Mouse (Mus musculus) layer of hippocampus, adult 2 months (tissue): ENCODE data around the gene Rbpms2. TPM values are rescaled to one million over a fixed set of nuclear protein-coding genes. Genes with fewer than 3 reads are reported as not detected.
"Not testable (repeated sequence)": the region's sequence is repeated elsewhere in the genome, so short reads cannot be mapped to it uniquely, and the experiment has no call there.

Experiments
- DNase-seq, 2 experiments: peaks; one replicate each; pipeline ENCODE4 v3.0.0; 2022; ENCODE audit warnings: low spot score in 2 of 2
- H3K27ac ChIP-seq: fragments of 200-600 bp; 2 replicates; pipeline ENCODE4 v1.8.1; 2022
- H3K4me3 ChIP-seq: fragments of 200-600 bp; 2 replicates; pipeline ENCODE4 v1.8.1; 2022; ENCODE audit warnings: mild to moderate bottlenecking
- CTCF ChIP-seq: fragments of 200-600 bp; conservative IDR thresholded peaks from 2 replicates; pipeline ENCODE4 v1.8.1; 2022; ENCODE audit warnings: antibody characterized with exemption, mild to moderate bottlenecking, moderate library complexity
- total RNA-seq, 2 experiments: library from RNA; stranded (reverse); gene quantifications; 2 replicates each; pipeline ENCODE4 v1.2.3; 2021

Gene Rbpms2
- total RNA-seq, 2 experiments from 2014 or later: 2.1 to 2.8 TPM

GRCm38 (mm10) chr9:65675461-65676357 lies 46.3 kb downstream of the Rbpms2 start:
- H3K27ac ChIP-seq: peak overlapping the region; percentile 87
- H3K4me3 ChIP-seq: peak overlapping the region; percentile 65
- no peak for DNase-seq
- no peak for TF ChIP-seq CTCF

- H3K27ac ChIP-seq: peak overlapping the region; percentile 87
- peak; percentile 96 to 97 for DNase-seq
- TF ChIP-seq CTCF: 0 out of 2 replicates have a peak, but pooled peaks have one; percentile 14
- peak overlapping the region; percentile 65 for H3K4me3 ChIP-seq
Observed at GRCm38 (mm10) chr9:65676358-65677118, 47.1 kb downstream of the Rbpms2 start.

DNA sequence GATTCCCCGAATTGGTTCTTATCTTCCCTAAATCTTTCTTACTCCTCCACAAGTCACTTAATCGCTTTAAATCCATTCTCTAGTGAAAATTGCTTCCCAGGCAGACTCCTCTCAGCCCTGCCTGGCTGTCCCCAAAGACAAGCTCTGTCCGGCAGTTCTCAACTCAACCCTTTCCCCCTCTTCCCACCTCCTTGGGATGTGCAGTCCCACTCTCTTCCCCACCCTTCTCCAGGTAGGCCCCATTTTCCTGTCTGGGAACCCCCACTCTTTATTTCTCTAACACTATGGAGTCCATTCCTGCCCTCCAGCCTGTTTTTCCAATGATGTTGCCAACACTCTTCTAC lies 47.6 kb downstream of the Rbpms2 start:
- peak overlapping the region; percentile 65 for H3K4me3 ChIP-seq
- no peak for DNase-seq
- H3K27ac ChIP-seq: peak overlapping the region; percentile 87
- no peak for TF ChIP-seq CTCF

DNA sequence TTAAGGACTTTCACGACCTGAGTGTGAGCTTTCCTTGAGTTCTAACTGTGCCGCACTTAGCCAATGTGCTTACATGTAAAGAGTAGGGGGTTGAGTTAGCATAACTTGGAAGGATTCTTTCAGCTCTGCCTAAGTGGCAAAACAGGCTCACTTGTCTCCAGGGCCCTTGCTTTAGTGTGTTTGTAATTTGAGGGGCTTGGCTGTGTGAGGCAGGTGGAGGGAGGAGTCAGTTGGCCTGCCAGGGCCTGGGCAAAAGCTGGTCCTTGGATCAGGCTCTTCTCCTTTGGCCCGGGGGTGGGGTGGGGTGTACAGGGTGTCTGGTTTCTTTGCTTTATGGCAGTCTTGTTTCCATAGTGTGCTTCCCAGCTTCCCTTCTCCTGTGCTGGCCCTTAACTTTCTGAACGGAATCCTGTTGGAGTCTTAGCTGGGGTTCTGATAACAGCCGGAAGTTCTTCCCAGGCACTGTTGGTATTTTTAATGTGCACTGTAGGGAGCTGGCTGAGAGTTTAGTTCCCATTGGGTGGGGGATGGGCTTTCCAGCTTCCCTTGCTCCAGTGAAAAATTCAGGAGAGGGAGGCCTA lies 49.8 kb downstream of the Rbpms2 start:
- peak in 1 of 2 experiments; percentile 43 for DNase-seq
- H3K27ac ChIP-seq: peak overlapping the region; percentile 72
- peak overlapping the region; percentile 45 for H3K4me3 ChIP-seq
- no peak for TF ChIP-seq CTCF

- TF ChIP-seq CTCF: no peak
- DNase-seq: no peak
- no peak overlapping the region for H3K4me3 ChIP-seq
- H3K27ac ChIP-seq: peak overlapping the region; percentile 11; the same call in 1 of the 2 replicates
Observed at GRCm38 (mm10) chr9:65680938-65681633, 51.6 kb downstream of the Rbpms2 start.

- Histone ChIP-seq H3K4me3 (no peak overlapping the region), H3K27ac (peak overlapping the region; percentile 11; the same call in 1 of the 2 replicates)
- no peak for DNase-seq
- TF ChIP-seq CTCF: no peak
Observed at GRCm38 (mm10) chr9:65681634-65681940, 52.1 kb downstream of the Rbpms2 start.

GRCm38 (mm10) chr9:65682183-65682582 lies 52.7 kb downstream of the Rbpms2 start:
- TF ChIP-seq CTCF: no peak
- no peak overlapping the region; the same call in 1 of the 2 replicates for H3K27ac ChIP-seq
- no peak for DNase-seq
- H3K4me3 ChIP-seq: no peak overlapping the region

DNA sequence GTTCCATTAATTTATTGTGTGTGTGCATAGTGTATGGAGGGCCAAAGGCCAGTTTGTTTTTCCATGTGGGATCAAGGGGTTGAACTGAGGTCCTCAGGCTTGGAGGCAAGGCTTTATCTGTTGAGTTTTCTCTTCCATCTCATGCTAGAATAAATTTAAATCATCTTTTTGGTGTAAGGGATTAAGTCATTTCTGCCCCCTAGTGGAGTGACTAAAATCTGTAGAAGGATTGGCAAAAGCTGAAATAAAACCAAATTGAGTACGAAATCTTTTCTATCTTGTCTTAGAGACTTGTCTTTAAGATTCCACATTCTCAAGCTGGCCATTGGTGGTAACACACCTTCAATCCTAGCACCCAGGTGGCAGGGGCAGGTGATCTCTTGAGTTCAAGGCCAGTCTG lies 53.5 kb downstream of the Rbpms2 start:
- TF ChIP-seq CTCF: peak; percentile 82

GRCm38 (mm10) chr9:65684704-65685103 lies 55.3 kb downstream of the Rbpms2 start:
- Histone ChIP-seq H3K27ac (0 out of 2 replicates have a peak overlapping the region, but pooled peaks have one; percentile 18), H3K4me3 (no peak overlapping the region)
- DNase-seq: no peak
- TF ChIP-seq CTCF: no peak

More for the DNA sequence above, 53.5 kb downstream of the Rbpms2 start:
- Histone ChIP-seq H3K27ac (no peak overlapping the region; the same call in 1 of the 2 replicates), H3K4me3 (no peak overlapping the region)
- DNase-seq: no peak

- not testable (repeated sequence) for DNase-seq, H3K27ac ChIP-seq, H3K4me3 ChIP-seq
Observed at GRCm38 (mm10) chr9:65689869-65690268, 60.4 kb downstream of the Rbpms2 start.

DNA sequence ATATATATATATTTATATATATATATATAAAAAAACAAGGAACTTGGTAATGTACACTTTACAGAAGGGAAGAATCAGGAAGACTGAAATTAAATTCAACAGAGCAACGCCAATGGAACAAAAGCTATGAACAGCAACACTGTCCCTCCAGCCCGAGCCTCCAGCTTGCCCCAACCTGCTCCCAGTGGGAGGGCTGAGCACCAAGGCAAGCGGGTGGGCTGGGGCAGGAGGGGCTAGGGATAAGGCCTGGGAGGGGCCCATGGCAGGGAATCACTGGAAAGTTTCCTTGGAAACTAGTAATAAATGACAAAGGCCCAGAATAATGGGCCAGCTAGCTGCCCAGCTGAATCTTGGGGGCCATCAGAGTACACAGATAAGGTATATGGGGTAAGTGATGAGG lies 63.0 kb downstream of the Rbpms2 start:
- DNase-seq: no peak
- peak overlapping the region; percentile 77 for H3K27ac ChIP-seq
- no peak overlapping the region for H3K4me3 ChIP-seq
- TF ChIP-seq CTCF: no peak

GRCm38 (mm10) chr9:65692959-65693603 lies 63.6 kb downstream of the Rbpms2 start:
- Histone ChIP-seq H3K27ac (peak overlapping the region; percentile 77), H3K4me3 (no peak overlapping the region)
- no peak for DNase-seq
- TF ChIP-seq CTCF: no peak
